Mouse (Mus musculus): ENCODE data around the gene Kdm5b.

Gene Kdm5b

GRCm38 (mm10) chr1:134651268-134651850 is 91.4 kb downstream of the Kdm5b start:
- DNase-seq = peak; percentile 59 to 62

- peak; percentile 9 to 70 for DNase-seq
Observed at GRCm38 (mm10) chr1:134651851-134652398, 92.0 kb downstream of the Kdm5b start.

GRCm38 (mm10) chr1:134653603-134654257 is 93.8 kb downstream of the Kdm5b start:
- DNase-seq = no peak

- DNase-seq = no peak
Observed at GRCm38 (mm10) chr1:134658841-134659240, 98.9 kb downstream of the Kdm5b start.

- peak in 1 of 2 experiments; percentile 21 for DNase-seq
Observed at GRCm38 (mm10) chr1:134660163-134660562, 100.2 kb downstream of the Kdm5b start.

GRCm38 (mm10) chr1:134671234-134672070 is 111.5 kb downstream of the Kdm5b start:
- DNase-seq = no peak

GRCm38 (mm10) chr1:134674312-134674711 is 114.3 kb downstream of the Kdm5b start:
- DNase-seq = peak in 1 of 2 experiments; percentile 46

GRCm38 (mm10) chr1:134679445-134679844 is 119.5 kb downstream of the Kdm5b start:
- DNase-seq = peak in 1 of 2 experiments; percentile 3

GRCm38 (mm10) chr1:134680617-134681016 is 120.6 kb downstream of the Kdm5b start:
- no peak for DNase-seq

- no peak for DNase-seq
Observed at GRCm38 (mm10) chr1:134682460-134682859, 122.5 kb downstream of the Kdm5b start.

All from kidney, postnatal 36 days (tissue).